Mouse (Mus musculus): ENCODE data around the gene Cldn20. TPM values are rescaled to one million over a fixed set of nuclear protein-coding genes. Genes with fewer than 3 reads are reported as not detected.

The Cldn20 gene
- polyA plus RNA-seq, 1 experiment from 2014 or later: not detected

DNA sequence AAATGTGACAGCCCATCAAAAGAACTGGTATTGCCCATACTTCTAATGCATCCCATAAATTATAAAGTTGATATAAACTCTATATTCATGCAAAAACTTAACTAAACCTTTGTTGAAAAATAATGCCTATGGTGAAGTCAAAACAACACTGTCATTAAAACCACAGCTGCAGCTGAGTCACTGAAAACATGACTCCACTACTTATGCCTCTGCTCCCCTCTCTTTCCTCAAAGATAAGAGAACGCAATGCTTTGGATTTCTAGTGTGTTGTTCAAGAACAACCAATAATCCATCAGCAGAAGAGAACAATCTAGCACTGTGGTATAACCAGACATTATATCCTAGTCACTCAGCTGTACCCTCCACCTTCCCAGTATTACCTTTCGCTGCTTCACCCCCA lies 8.0 kb downstream of the Cldn20 start:
- H3K27ac ChIP-seq (ENCODE audit: low read length): no peak overlapping the region
- no peak for TF ChIP-seq EP300 (IDR thresholded peaks at IDR 0.05)
- TF ChIP-seq CTCF (IDR thresholded peaks at IDR 0.05): no peak
- 81% methylated on average over 2 of the region's 2 CpGs for WGBS

DNA sequence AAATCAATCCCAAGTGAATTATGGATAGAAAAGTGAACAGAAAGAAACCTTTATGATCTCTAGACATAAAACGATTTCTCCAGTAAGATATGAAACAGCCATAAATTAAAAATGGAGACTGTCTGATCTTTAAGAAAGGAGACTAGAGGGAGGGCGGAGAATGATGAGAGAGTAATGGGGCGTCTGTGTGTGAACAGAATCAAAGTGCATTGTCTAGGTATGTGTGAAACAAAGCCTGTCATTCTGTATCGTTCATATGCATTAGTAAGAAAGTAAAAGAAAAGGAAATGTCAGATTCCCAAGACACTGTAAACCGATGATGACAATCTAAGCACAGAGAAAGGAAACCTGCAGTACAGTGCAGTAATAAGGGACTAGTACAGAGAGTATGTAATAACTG lies 8.7 kb downstream of the Cldn20 start:
- H3K4me1 ChIP-seq (ENCODE audit: insufficient read depth, low read depth, low read length): no peaks in the 10 kb centered on the region
- no peaks in the 10 kb centered on the region for H3K36me3 ChIP-seq (ENCODE audit: insufficient read depth, low read length)
- 64% methylated on average over 5 of the region's 5 CpGs for WGBS
- H3K27me3 ChIP-seq (replicated peaks; ENCODE audit: insufficient read depth, low read length): no peaks in the 10 kb centered on the region
- TF ChIP-seq CTCF (IDR thresholded peaks at IDR 0.05): no peak
- no peak for TF ChIP-seq EP300 (IDR thresholded peaks at IDR 0.05)
- ATAC-seq (no peak), DNase-seq (ENCODE audit: low spot score) (no peak)
- H3K4me3 ChIP-seq (ENCODE audit: low read depth, low read length): no peak overlapping the region
- H3K9me3 ChIP-seq (ENCODE audit: low read length): no peaks in the 10 kb centered on the region
- H3K9ac ChIP-seq (replicated peaks; ENCODE audit: low read depth): no peak overlapping the region
- H3K27ac ChIP-seq (ENCODE audit: low read length): no peak overlapping the region
- no peak overlapping the region for H3K4me2 ChIP-seq (replicated peaks; ENCODE audit: low read depth, low read length)

More for the DNA sequence above, 8.0 kb downstream of the Cldn20 start:
- Histone ChIP-seq H3K4me2 (replicated peaks; ENCODE audit: low read depth, low read length) (no peak overlapping the region), H3K36me3 (ENCODE audit: insufficient read depth, low read length) (no peaks in the 10 kb centered on the region), H3K9ac (replicated peaks; ENCODE audit: low read depth) (no peak overlapping the region), H3K9me3 (ENCODE audit: low read length) (no peaks in the 10 kb centered on the region), H3K27me3 (replicated peaks; ENCODE audit: insufficient read depth, low read length) (no peaks in the 10 kb centered on the region), H3K4me3 (ENCODE audit: low read depth, low read length) (no peak overlapping the region), H3K4me1 (ENCODE audit: insufficient read depth, low read depth, low read length) (no peaks in the 10 kb centered on the region)
- DNase-seq (ENCODE audit: low spot score): no peak
- ATAC-seq: no peak

DNA sequence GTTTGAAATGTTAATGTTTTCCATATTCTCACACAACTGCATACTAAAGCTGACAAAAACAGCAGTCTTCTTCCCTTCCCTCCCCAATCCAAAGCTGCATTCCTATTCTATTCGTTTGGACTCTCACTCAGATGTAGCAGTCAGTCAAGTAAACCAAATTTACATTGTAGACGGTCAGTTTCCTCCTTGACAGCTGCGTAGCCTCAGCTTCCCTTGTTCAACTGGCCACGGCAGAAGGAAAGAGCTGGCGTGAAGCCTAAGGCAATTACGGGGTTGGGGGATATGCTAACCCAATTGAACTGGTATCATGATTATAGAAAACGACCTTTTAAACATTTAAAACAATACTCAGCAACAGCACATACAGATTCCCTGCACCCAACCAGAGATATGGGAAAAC lies 15.4 kb downstream of the Cldn20 start:
- TF ChIP-seq EP300 (IDR thresholded peaks at IDR 0.05) (no peak), CTCF (IDR thresholded peaks at IDR 0.05) (no peak)
- H3K9me3 ChIP-seq (ENCODE audit: low read length): no peaks in the 10 kb centered on the region
- H3K27me3 ChIP-seq (replicated peaks; ENCODE audit: insufficient read depth, low read length): no peaks in the 10 kb centered on the region
- WGBS: 47% methylated on average over 7 of the region's 7 CpGs
- no peaks in the 10 kb centered on the region for H3K36me3 ChIP-seq (ENCODE audit: insufficient read depth, low read length)
- no peak overlapping the region for H3K9ac ChIP-seq (replicated peaks; ENCODE audit: low read depth)
- H3K4me2 ChIP-seq (replicated peaks; ENCODE audit: low read depth, low read length): no peak overlapping the region
- H3K4me1 ChIP-seq (ENCODE audit: insufficient read depth, low read depth, low read length): no peaks in the 10 kb centered on the region
- no peak overlapping the region for H3K4me3 ChIP-seq (ENCODE audit: low read depth, low read length)
- DNase-seq (ENCODE audit: low spot score) (no peak), ATAC-seq (no peak)
- H3K27ac ChIP-seq (ENCODE audit: low read length): no peak overlapping the region

DNA sequence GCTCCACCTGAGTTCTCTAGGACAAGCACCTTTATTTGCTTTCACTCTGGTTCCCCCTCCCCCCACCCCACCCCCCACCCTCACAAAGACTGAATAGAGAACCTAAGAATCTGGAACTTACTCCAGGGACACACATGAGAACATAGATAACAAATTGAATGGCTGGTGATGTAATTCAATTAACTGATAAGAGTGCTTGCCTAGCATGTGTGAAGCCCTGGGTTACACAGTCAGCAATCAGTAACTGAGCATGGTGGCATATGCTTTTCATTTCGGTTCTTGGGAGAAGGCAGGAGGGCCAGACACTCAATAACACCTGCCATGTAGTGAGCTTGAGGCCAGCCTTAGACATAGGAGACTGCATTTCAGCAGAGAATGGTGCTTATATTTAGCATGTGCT lies 23.9 kb downstream of the Cldn20 start:
- Histone ChIP-seq H3K36me3 (ENCODE audit: insufficient read depth, low read length) (no peaks in the 10 kb centered on the region), H3K4me3 (ENCODE audit: low read depth, low read length) (no peak overlapping the region), H3K27me3 (replicated peaks; ENCODE audit: insufficient read depth, low read length) (no peaks in the 10 kb centered on the region), H3K27ac (ENCODE audit: low read length) (no peak overlapping the region), H3K4me2 (replicated peaks; ENCODE audit: low read depth, low read length) (no peak overlapping the region), H3K9me3 (ENCODE audit: low read length) (no peaks in the 10 kb centered on the region), H3K9ac (replicated peaks; ENCODE audit: low read depth) (no peak overlapping the region), H3K4me1 (ENCODE audit: insufficient read depth, low read depth, low read length) (0 out of 2 replicates have a peak, but pooled peaks cover 3% of the 10 kb centered on the region)
- 42% methylated on average over 1 of the region's 1 CpGs for WGBS
- ATAC-seq: no peak
- no peak for TF ChIP-seq EP300 (IDR thresholded peaks at IDR 0.05)
- no peak for DNase-seq (ENCODE audit: low spot score)

DNA sequence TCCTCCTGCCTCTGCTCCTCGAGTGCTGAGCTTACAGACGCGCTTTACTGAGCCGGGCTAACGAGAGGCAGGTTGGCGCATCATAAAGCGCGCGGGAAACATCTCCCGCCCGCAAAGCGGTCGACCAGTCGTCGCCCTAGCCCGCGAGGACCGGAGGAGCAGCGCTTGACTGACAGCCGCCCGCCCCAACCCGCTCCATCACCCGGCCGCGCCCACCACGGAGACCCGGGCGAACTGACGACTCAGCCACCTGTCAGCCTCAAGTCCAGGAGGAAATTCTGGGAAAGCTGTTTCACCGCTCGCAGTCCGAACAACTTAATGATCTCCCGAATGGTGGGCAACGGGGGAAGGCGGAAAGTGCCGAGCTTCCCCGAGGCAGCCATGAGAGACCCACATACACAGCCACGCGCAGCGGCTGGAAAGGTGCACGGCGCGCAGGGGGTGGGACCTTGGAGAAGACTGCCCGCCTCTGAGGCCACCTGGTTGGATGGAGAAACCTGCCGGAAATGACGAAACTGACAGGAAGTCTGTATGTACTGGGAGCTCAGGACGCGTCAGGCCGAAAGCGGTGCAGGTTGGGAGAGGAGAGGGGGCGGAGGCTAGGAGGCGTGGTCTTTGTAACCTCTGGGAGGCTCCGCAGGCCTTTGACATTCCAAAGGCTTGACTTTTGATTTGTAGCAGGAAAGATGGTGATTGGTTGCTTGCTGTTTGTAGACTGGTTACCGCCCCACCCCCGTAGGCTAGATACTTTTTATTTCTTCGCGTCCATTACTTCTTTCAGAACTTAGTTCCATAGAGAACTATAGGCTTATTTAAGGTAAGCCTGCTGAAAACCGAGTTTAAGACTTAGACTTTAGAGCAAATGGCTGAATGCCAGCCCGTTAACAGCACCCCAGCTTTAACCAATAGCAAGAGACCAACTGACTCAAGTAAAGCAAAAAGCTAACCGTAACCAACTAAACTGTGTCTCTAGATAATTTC lies 25.3 kb downstream of the Cldn20 start, which contains the start of gene Tfb1m:
Tfb1m (minus strand) TSS at position 451 of the 981 bp plus-strand sequence.
- 2% methylated on average over 60 of the region's 60 CpGs for WGBS
- peak; percentile 99 for ATAC-seq
- TF ChIP-seq CTCF (IDR thresholded peaks at IDR 0.05) (no peak), EP300 (IDR thresholded peaks at IDR 0.05) (no peak)

DNA sequence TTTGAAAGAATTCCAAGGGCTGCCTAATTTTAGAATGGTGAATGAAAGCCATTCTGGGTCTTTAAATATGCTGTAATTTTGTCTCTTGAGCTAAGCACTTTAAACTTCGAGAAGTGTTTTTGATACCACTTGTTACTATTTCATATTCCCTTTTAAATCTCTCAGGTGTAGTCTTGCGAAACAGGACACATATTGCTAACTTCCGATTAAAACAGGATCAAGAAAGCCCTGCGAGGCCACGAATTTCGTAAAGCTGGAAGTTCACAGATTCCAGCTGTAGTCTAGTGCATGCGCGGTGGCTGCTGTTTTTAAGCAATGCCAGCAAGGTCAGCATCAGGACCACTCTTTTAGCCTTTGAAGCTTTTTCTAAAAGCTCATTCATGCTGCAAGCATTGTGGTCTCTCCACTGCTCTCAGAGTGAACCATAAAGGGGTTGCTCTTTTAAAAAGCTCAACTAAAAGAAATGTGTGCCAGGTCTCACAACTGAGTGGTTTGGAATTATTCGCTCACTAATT lies 26.1 kb downstream of the Cldn20 start:
- WGBS: 52% methylated on average over 9 of the region's 9 CpGs
- 0 out of 2 replicates have a peak, but pooled peaks cover 3% of the 10 kb centered on the region for H3K4me1 ChIP-seq (ENCODE audit: insufficient read depth, low read depth, low read length)
- H3K4me3 ChIP-seq (ENCODE audit: low read depth, low read length): peak overlapping the region; percentile 67
- H3K9me3 ChIP-seq (ENCODE audit: low read length): no peaks in the 10 kb centered on the region
- no peaks in the 10 kb centered on the region for H3K27me3 ChIP-seq (replicated peaks; ENCODE audit: insufficient read depth, low read length)
- DNase-seq (ENCODE audit: low spot score) (peak; percentile 58), ATAC-seq (no peak)
- H3K27ac ChIP-seq (ENCODE audit: low read length): peak overlapping the region; percentile 89
- H3K4me2 ChIP-seq (replicated peaks; ENCODE audit: low read depth, low read length): peak overlapping the region; percentile 55
- no peaks in the 10 kb centered on the region for H3K36me3 ChIP-seq (ENCODE audit: insufficient read depth, low read length)
- TF ChIP-seq EP300 (IDR thresholded peaks at IDR 0.05) (peak; percentile 52), CTCF (IDR thresholded peaks at IDR 0.05) (no peak)
- H3K9ac ChIP-seq (replicated peaks; ENCODE audit: low read depth): no peak overlapping the region; the same call in 1 of the 2 replicates

More for the DNA sequence above, 25.3 kb downstream of the Cldn20 start, which contains the start of gene Tfb1m:
- Histone ChIP-seq H3K4me3 (ENCODE audit: low read depth, low read length) (peak within 1 kb of the TSS; percentile 67), H3K27ac (ENCODE audit: low read length) (peak within 1 kb of the TSS; percentile 89), H3K4me1 (ENCODE audit: insufficient read depth, low read depth, low read length) (0 out of 2 replicates have a peak, but pooled peaks cover 3% of the 10 kb centered on the region), H3K9ac (replicated peaks; ENCODE audit: low read depth) (peak within 1 kb of the TSS; percentile 54), H3K4me2 (replicated peaks; ENCODE audit: low read depth, low read length) (peak within 1 kb of the TSS; percentile 63), H3K9me3 (ENCODE audit: low read length) (no peaks in the 10 kb centered on the region), H3K27me3 (replicated peaks; ENCODE audit: insufficient read depth, low read length) (no peaks in the 10 kb centered on the region), H3K36me3 (ENCODE audit: insufficient read depth, low read length) (no peaks in the 10 kb centered on the region)
- DNase-seq (ENCODE audit: low spot score): peak; percentile 100
